Mouse (Mus musculus) frontal cortex, adult (tissue): ENCODE results near the gene Ednrb.

ENCODE experiments used
- ATAC-seq: cut with Nextera tagmentation; 2 replicates; pipeline ENCODE4 v1.9.2; 2017; ENCODE audit warnings: mild to moderate bottlenecking, moderate library complexity, mixed read lengths; ENCODE audit not compliant: low TSS enrichment

Ednrb gene

DNA sequence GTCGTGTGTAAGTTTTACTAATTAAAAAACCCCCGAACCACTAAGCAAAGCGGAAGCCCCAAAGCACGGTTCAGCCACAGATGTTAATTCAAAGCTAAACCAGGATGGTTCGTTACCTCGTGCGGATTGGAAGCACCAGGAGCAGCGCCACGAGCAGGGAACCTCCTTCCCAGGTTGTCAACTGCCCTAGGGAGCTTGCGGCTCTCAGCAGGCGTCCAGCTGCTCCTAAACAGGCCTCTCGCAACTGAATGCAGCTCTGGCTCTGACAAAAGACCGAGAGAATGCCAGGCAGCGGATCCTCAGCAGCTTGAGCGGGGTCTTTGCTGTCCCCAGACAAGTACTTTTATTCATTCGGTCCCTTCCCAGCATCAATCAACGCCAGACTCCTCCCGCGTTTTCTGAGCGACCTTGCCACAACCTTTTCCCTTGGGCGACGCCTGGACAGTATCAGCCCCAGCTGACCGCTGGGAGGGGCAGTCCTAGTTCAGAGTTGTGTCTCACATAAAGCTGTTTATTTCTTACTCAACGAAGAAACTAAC lies at the start of gene Ednrb:
TSS of gene Ednrb (minus strand) at position 392 of the 539 bp plus-strand sequence.
- peak; percentile 68 for ATAC-seq

DNA sequence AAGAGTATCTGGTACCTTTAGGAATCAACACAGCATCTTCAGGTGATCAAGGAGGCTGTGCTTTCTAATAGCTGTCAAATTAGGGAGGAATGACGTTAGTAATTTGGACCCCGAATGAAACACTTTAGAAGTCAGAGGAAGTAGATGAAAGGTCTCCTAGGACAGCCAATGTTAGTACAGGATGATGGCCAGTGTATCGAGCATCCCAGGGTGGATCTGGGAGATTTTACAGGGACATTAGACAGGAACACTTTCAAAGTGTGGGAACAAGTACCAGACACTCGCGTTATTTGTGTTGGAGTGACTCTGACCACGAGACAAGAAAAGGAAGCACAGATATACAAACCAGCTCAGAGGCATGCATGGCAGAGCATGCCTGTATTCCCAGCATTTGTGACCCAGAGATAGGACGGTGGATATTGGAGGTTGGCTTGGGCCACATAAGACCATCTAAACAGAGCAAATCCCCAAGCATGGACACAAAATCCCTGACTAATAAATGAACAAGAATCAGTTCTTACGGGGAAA lies 48.3 kb upstream of the Ednrb start:
- ATAC-seq = no peak

DNA sequence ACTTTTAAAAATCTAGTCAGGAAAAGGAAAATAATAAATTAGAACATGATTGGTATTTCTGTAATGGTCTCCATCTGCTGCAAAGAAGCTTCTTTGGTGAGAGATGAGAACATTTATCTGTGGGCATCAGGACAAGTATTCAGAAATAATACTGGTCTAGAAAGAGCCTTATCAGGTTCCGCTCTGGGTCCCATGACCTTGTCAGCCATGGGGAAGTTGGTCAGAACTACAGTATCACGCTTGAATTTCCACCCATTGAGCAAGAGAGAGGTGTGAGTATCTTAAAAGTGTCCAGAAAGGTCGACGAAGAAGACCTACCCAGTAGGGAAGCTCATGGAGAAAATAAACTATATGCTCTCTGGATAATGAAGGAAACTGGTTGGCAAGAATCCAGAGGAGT lies 46.6 kb upstream of the Ednrb start:
- no peak for ATAC-seq

DNA sequence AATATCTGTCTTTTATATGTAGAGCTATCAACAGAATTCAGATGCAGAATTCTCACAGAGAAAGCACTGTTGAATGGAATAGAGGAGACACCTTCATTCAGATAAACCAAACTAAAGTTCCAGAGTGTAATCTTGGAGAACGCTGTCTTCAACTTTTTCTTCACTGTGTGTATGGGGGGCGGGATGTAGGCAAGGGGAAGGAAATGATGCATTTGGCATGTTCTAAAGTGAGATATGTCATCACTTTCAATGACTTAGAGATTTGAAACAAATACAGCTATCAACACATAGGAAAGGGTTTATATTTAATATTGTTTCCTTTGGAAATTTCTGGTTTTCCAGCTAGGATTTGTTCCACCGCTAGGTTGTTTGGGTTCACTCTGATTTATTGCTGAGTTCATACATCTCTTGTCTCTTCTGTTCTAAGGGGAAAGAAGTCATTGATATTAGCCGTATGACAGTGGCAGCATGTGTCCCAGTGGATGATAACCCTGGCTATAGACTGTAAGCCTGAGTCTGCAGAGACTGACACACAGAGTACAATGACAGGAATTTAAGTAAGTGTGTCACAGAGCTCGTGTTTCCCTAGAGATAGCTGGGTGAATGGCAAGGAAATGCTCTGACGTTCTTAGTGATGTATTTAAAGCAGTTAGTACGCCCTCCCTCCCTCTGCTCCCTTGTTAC lies 40.8 kb upstream of the Ednrb start:
- no peak for ATAC-seq

DNA sequence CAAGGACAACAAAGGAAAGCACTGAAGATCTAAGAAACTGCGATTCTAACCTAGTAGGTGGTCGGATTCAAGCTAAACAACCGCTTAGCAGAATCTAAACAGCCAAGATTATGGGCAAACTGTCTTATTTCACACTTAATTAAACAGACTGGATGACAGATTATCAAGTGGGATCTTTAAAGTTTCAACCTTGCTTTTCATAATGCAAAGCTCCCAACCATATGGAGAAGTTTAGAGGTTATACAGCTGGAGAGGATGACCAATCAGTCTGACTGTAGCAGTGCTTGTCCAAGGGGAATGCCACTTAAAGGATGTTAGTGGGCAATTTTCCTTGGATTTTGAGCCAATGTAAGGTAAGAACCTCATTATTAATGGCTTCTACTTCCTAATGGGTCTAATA lies 38.7 kb upstream of the Ednrb start:
- ATAC-seq = no peak

DNA sequence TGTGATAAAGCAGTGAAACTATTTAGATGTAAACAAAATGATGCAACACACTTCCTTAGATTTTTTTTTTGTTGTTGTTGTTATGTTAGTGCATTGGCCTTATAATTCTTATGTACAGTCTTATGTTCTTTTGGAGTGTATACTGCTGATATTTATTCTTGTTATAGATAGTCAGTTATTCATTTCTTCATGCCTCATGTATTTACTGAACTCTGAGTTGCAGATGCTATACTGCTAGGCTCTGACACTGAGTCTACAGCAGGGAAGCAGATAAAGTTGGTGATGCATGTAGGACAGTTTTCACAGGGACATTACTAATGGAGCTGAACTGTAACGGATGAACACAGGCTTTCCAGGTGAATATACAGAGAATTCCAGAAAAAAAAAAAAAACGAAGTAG lies 32.9 kb upstream of the Ednrb start:
- no peak for ATAC-seq

DNA sequence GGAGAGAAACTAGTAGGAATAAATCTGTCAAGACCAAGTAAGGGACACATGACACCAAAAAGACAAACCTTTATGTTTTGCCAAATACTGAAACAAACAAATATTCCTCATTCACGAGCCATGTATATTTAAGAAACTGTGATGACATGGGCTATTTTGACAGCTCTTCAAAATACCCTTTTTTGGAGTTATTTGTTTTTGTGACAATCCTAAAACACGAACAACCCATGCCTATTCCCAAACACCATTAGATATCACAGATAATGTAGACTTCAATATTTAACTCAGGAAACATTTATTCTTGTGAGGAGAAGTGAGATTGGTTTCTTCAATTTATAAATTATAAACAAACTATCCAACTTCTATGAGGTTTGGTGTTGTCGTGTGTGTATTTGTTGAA lies 32.4 kb upstream of the Ednrb start:
- ATAC-seq = no peak

DNA sequence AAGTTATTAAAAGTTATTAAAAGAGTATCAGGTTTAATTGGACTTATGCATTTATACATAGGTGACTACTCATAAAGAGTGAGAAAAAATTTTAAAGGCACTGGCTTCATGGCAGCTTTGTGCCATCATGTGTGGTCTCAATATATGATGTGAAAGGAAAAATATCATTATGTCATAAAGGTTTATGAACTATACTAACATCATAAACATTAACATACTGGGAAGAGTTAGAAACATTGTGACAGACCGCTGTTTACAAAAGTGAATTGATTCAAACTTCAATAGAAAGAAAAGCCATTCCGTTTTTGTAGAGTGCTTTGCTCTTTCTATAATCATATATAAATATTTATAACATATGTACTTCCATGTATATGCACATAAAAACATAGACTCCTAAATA lies 22.4 kb upstream of the Ednrb start:
- ATAC-seq = no peak

DNA sequence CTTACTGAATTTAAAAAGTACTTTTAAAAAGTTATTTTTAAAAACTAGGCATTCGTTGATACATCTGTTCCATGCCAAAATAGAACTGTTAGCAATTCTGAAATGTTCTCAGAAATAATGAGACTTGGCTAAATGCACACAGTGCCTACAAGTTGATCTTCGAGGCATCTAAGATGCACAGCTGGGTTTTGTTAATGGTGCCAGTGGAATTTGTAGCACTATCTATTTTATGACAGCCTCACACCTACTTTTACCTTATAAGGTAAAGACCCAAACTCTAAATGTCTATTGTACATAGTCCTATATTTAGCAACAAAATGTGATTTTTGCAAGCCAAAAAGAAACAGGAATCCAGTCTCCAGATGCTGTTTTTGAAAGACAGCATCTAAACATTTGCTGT lies 21.0 kb upstream of the Ednrb start:
- peak; percentile 69 for ATAC-seq

DNA sequence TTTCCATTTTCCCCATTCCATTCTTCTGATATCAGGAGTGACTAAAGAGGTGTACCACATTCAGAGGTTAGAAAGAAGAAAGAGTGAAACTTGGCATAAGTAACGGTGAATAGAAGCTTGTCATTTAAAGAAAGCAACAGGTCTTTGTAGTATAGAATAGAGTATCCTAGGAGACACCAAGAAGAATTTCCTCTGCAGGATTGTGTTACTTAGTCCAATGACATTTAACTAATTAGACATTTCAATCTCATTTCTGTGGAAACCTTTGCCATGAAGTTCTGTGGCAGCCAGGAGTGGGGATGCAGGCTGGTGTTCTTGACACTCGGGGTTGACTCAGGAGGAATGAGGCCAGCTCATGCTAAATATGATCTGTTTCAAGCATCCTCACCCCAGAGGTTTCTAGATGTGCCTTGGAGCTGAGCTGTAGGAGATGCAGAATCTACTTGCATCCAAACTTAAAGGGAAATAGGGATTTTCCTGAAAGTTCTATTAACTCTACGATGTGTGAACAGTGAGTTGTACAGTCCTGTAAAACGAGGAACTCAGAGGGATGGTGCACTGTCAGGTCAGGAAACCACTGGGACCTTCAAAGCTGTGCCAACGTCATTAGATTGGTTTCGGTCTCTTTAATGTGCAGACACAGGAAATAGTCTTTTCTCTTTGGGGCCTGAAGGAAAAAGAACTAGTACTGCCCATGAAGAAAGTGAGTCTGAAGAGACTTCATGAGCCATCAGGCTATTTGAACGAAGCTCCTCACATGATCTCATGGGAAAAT lies 6.1 kb upstream of the Ednrb start:
- ATAC-seq = no peak

DNA sequence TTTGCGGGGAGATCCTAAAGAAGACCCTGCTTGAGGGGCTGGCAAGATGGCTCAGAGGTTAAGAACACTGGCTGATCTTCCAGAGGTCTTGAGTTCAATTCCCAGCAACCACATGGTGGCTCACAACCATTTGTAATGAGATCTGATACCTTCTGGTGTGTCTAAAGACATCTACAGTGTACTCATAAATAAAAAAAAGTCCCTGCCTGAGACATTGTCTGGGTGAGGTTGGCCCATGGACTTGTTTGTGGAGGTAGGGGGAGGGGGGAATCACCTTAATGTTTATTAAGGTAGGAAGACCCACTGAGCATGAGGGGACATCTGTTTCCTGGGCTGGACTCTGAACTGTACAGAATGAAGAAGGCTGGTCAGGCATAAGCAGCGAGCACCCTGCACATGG lies 1.5 kb upstream of the Ednrb start:
- ATAC-seq = no peak

DNA sequence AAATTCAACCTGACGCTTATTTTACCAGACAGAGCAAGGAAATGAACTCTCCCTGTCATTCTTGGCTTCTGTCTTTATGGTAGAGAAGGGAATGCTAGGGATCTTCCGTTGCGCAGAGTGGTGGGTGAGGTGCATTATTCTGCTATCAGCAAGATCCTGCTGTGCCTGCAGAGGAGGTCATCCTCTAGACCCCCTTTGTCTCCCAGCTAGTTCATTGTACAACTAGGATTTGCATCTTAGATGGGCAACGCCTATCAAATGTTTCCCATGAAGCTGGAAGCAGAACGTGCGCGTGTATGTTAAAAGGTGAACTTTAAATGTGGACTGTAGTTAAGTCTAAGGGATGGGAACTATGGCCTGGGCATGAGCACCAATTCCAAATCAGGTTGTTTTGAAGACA lies 742 bp upstream of the Ednrb start:
- no peak for ATAC-seq

DNA sequence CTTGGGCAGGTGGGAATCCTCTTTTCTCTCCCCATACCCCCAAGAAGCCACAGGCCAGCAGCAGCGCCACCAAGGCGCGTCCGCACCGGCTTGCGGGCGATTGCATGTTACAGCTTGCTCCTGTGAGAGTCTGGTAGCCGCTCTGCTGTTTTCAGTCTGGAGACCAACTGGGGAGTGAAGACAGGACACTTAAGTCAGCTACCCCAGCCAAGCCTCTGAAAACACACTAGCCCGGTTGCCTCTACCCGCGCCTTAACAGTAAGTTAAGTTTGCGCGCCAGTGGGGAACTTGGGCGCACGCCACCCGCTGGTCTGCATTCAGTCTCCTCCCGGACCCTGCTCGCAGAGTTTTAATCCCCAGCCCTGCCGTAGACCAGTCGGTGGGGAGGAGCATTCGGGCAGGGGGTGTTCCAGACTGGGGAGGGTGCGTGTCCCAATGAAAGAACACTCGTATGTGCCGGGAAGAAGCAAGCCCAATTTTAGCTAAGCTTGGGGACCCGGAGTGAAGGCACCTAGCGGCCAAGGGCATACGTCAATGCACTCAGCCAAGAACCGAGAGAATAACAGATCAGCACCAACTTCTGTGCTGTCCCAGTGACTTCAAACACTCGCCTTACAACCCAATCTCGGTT lies 716 bp downstream of the Ednrb start:
- ATAC-seq = peak; percentile 80

DNA sequence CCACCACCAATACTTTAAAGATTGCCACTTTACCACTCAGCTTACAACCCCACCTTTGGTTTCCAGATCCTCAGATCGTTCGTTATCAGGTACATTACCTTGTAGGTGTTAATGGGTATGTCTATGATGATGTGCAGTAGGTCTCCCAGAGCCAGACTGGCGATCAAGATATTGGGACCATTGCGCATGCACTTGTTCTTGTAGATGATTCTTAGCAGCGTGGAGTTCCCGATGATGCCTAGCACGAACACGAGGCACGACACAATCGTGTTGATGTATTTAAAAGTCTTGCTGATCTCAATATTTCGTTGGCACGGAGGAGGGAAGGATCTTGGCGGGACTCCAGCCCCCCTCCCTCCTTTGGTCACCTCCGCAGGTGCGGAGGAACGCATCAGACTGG lies 1.3 kb downstream of the Ednrb start:
- no peak for ATAC-seq

DNA sequence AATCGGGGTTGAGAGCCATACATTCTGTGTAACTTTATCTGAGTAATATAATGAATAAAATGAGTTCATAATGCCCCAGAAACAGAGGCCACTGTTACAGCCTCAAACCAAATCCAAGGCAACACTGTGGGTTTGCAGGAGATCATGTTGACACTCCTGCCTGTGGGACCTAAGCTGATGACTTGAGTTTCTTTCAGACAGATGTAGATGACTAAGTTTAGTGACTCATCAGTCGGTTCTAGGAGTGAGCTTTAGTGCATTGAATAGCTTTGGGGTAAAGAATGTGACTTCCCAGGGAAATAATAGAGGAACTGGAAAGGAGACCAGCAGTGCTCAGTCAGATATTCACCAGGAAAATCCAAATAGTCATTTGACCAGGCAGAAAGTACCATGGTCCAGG lies 3.8 kb downstream of the Ednrb start:
- ATAC-seq = no peak

DNA sequence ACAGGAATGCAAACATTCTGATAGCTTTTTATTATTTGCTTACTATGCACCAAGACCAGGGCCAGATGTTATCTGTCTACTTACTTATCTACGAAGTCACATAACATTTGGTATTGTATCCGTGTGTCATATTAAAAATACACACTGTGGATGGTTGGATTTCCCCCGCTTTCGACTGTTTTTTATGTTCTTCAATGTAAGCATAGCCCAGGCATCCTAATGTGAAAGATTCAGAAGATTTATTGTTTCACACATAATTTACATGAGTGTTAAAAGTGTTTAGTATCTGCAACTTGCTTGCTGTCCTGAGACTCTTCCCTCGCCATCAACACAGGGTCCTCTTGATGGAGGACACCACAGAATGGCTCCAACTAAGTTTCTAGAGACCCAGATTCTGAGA lies 5.3 kb downstream of the Ednrb start:
- ATAC-seq = no peak

DNA sequence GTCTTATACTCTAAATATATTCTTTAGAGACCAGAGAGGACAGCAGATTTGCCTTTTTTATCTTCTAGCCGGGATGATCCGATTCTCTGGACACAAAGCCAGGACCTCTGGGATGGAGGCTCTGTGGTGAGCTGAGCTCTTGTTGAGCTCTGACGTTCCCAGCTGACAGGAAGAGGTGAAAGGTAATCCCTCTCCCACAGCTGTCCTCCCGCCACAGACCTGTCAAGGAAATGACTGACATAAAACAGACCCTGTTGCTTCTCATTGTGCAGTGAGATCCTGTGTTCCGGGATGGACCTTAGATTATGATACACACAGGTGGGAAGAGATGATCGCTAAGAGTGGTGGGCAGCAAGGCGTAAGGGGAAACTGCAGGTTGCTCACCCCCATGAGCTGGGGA lies 9.6 kb downstream of the Ednrb start:
- no peak for ATAC-seq

DNA sequence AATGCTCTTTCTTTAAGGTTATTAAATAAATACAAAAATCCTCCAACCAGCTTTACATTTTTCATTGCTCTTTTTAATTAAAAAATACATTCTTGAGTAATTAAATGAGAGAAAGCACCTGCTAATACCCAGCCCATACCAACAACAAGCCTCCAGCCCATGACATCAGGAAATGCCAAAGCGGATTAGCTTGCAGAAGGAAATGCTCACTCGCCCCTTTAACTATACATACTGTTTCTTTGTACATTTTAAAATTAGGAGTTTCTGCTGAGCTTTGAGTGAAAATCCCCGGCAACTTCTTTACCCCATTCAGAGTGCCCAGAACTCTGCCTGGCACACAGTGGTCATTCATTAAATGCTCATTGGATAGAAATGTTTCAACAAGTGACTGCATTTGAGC lies 10.1 kb downstream of the Ednrb start:
- no peak for ATAC-seq

DNA sequence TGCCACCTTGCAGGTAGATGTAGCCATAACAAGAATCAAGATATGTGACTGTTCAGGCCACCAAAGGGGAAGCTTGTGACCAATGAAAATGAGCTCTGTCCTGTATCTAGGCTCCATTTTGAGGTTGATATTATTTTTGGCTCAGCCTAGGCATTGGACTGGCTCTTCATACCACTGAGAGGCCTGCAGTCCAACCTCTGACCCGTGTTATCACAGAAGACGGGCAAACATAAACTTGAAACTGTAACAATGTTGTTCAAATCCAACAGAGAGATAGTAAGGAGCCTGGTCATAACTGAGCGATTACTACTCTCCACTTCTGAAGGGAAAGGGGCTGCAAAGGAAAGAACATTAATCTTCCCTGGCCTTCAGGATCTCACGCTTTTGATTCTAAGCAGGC lies 11.7 kb downstream of the Ednrb start:
- no peak for ATAC-seq

DNA sequence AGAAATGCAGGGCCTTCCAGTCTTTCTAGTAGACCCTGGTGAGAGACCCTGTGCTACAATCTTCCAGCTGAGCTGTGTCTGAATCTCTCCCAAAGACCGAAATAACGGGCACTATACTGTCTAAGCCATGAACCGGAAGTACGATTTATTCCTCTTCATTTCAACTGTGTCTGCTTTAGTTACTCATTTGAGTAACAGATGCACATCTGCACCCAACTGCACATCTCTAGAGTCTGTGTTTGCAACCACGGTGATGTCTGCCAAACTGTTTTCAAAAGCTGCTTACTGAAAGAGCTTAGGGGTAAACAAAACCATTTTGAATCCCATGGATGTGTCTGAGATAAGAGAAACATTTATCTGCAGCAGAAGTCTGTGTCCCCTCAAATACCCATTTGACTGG lies 13.2 kb downstream of the Ednrb start:
- peak; percentile 38; the same call in 1 of the 2 replicates for ATAC-seq

DNA sequence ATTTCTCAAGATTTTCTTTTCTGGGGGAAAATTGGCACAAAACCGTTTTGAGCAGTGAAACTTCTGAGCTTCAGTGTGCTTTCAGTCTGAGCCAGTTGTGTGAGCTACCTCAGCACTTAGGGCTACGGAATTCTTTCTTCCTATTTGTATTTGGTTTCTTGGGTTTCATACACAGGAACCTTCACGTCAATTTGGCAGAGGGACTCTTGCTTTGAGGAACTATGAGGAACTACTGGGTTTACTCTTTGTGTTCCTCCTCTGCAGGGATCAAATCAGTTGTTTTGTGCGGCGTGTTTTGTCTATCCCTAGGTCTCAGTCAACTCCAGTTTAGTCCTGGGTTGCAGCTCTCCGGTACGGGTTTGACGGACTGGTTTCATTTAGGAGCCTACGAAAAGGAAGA lies 17.9 kb downstream of the Ednrb start:
- no peak for ATAC-seq

DNA sequence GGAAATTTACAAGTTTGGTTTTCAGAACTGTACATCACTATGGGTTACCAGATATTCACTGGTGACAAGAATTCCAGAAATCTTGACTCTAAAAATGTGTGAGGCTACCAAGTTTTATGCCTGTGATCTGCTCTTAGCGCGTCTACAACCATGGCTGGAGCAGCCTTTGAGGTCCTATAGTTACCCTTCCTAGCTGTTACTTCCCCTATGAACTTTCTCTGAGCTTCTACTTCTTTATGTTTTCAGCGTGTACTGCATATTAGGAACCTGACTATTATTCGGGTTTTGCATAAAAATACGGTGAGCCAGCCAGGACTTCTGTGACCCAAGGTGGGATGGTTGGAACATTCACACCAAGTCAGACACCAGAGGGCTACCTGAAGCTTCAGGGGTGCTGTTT lies 18.3 kb downstream of the Ednrb start:
- no peak for ATAC-seq

DNA sequence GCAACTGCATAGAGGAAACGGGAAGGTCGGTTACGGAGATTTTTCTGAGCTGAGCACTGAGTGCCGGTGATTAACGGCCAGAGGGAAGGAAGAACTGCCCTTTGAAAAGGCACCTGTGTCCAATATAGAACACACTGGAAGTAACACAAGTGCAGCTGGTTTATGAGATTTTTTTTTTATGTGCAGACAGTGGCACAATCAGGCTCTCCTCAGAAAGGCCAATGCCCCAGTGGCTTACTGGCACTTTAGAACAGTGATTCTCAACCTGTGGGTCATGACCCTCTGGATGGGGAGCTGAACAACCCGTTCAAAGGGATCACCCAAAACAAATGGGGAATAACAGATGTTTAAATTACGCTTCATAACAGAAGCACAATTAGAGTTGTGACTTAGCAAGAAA lies 20.7 kb downstream of the Ednrb start:
- no peak for ATAC-seq
